Mouse (Mus musculus): Measurements from ENCODE around the gene Mcoln3.

GRCm38 (mm10) chr3:146102049-146102448, 15.2 kb upstream of the Mcoln3 start:
- TF ChIP-seq ZNF384 (IDR thresholded peaks at IDR 0.05; ENCODE audit: low read depth, low read length) (no peak), ZC3H11A (IDR thresholded peaks at IDR 0.05; ENCODE audit: borderline replicate concordance, low read depth, low read length) (no peak)

Data from ES-E14 (cell line).